Mouse (Mus musculus) layer of hippocampus, postnatal 25 days (tissue): Measurements from ENCODE around the gene Ifi204. TPM values are rescaled to one million over a fixed set of nuclear protein-coding genes. Genes with fewer than 3 reads are reported as not detected.
"Not testable (repeated sequence)": the region's sequence is repeated elsewhere in the genome, so short reads cannot be mapped to it uniquely, and the experiment has no call there.

ENCODE experiments used
- DNase-seq, 2 experiments: peaks; one replicate each; pipeline ENCODE4 v3.0.0; 2022; ENCODE audit warnings: mixed read lengths in 2 of 2, low spot score in 1 of 2; ENCODE audit errors: extremely low spot score in 1 of 2
- total RNA-seq, 2 experiments: library from RNA; stranded (reverse); gene quantifications; 2 replicates each; pipeline ENCODE4 v1.2.3; 2021

The Ifi204 gene
- under 1 TPM; 0.22 to 0.23 TPM for total RNA-seq

- not testable (repeated sequence) for DNase-seq
Measured at GRCm38 (mm10) chr1:173766848-173767617, at the start of gene Ifi204. Gene Ifi204, minus strand, starts transcription at chr1:173766943.

GRCm38 (mm10) chr1:173809294-173809693, 42.6 kb upstream of the Ifi204 start:
- DNase-seq = not testable (repeated sequence)

- DNase-seq = peak in 1 of 2 experiments; percentile 11
Measured at GRCm38 (mm10) chr1:173802689-173803281, 36.0 kb upstream of the Ifi204 start.

GRCm38 (mm10) chr1:173802207-173802606, 35.5 kb upstream of the Ifi204 start:
- not testable (repeated sequence) for DNase-seq

GRCm38 (mm10) chr1:173801791-173802190, 35.0 kb upstream of the Ifi204 start:
- not testable (repeated sequence) for DNase-seq

GRCm38 (mm10) chr1:173773457-173773856, 6.7 kb upstream of the Ifi204 start:
- DNase-seq = not testable (repeated sequence)

GRCm38 (mm10) chr1:173760032-173760431, 6.7 kb downstream of the Ifi204 start:
- DNase-seq = not testable (repeated sequence)

- no peak for DNase-seq
Measured at GRCm38 (mm10) chr1:173742262-173742661, 24.5 kb downstream of the Ifi204 start.

GRCm38 (mm10) chr1:173741656-173742055, 25.1 kb downstream of the Ifi204 start, which contains the start of gene Ifi207:
Gene Ifi207, minus strand, starts transcription at chr1:173741747.
- no peak for DNase-seq

- no peak for DNase-seq
Measured at GRCm38 (mm10) chr1:173740537-173740936, 26.2 kb downstream of the Ifi204 start.

GRCm38 (mm10) chr1:173736986-173737385, 29.8 kb downstream of the Ifi204 start:
- DNase-seq = no peak

- not testable (repeated sequence) for DNase-seq
Measured at GRCm38 (mm10) chr1:173735015-173735414, 31.7 kb downstream of the Ifi204 start.

GRCm38 (mm10) chr1:173733219-173733618, 33.5 kb downstream of the Ifi204 start:
- DNase-seq = no peak

Other genes with a start within 250 kb of the Ifi204 start
- not detected for gene Ifi214, start 231.0 kb downstream of the Ifi204 start, total RNA-seq
- not detected for gene Ifi213, start 167.7 kb downstream of the Ifi204 start, total RNA-seq
- under 1 TPM in 1 of 2 experiments, not detected in 1; 0.07 TPM for gene Ifi209, start 136.0 kb downstream of the Ifi204 start, total RNA-seq
- gene Ifi208, start 93.3 kb downstream of the Ifi204 start, total RNA-seq = under 1 TPM in 1 of 2 experiments, not detected in 1; 0.15 TPM
- under 1 TPM; 0.16 to 0.25 TPM for gene Ifi207, start 25.2 kb downstream of the Ifi204 start, total RNA-seq
- not detected for gene Ifi211, start 146.1 kb upstream of the Ifi204 start, total RNA-seq
- 10 to 100 TPM in 1 of 2 experiments, 1 to 10 TPM in 1; 9.9 to 12.0 TPM for gene Mndal, start 175.5 kb upstream of the Ifi204 start, total RNA-seq
- 1 to 10 TPM; 4.8 to 6.3 TPM for gene Ifi203, start 175.7 kb upstream of the Ifi204 start, total RNA-seq
- not detected for gene Ifi202b, start 215.8 kb upstream of the Ifi204 start, total RNA-seq